Mouse (Mus musculus) heart, embryonic 11.5 days (tissue): ENCODE data around the gene Dlgap1. TPM values are rescaled to one million over a fixed set of nuclear protein-coding genes. Genes with fewer than 3 reads are reported as not detected.

Experiments
- ATAC-seq: fragments of 200-750 bp; cut with Nextera tagmentation; replicated peaks from 2 replicates; pipeline ENCODE4 v1.8.0; 2017; ENCODE audit warnings: moderate library complexity; ENCODE audit not compliant: insufficient number of reproducible peaks, low FRiP score, low TSS enrichment
- H3K27ac ChIP-seq: fragments of 300-500 bp; sonication (generic); 2 replicates; pipeline ENCODE4 v1.5.1; 2014; ENCODE audit warnings: mild to moderate bottlenecking, low read depth, low read length
- H3K27me3 ChIP-seq: fragments of 300-500 bp; sonication (generic); 2 replicates; pipeline ENCODE4 v1.6.1; 2014; ENCODE audit warnings: mild to moderate bottlenecking, low read length, mixed read lengths; ENCODE audit not compliant: control insufficient read depth, insufficient read depth
- H3K36me3 ChIP-seq: fragments of 300-500 bp; sonication (generic); 2 replicates; pipeline ENCODE4 v1.6.1; 2014; ENCODE audit warnings: mild to moderate bottlenecking, low read length, moderate library complexity, mixed read lengths; ENCODE audit not compliant: control insufficient read depth, insufficient read depth
- H3K4me1 ChIP-seq: fragments of 300-500 bp; sonication (generic); 2 replicates; pipeline ENCODE4 v1.6.1; 2014; ENCODE audit warnings: low read length; ENCODE audit not compliant: control insufficient read depth, insufficient read depth
- H3K4me2 ChIP-seq: fragments of 300-500 bp; sonication (generic); 2 replicates; pipeline ENCODE4 v1.6.1; 2014; ENCODE audit warnings: mild to moderate bottlenecking, moderate library complexity
- H3K4me3 ChIP-seq: fragments of 300-500 bp; sonication (generic); 2 replicates; pipeline ENCODE4 v1.5.1; 2014; ENCODE audit warnings: low read depth, low read length
- H3K9ac ChIP-seq: fragments of 300-500 bp; sonication (generic); 2 replicates; pipeline ENCODE4 v1.6.1; 2014; ENCODE audit warnings: mild to moderate bottlenecking, low read depth, low read length, moderate library complexity
- H3K9me3 ChIP-seq: fragments of 300-500 bp; sonication (generic); replicated peaks from 2 replicates; pipeline ENCODE4 v1.6.1; 2016; ENCODE audit warnings: low read length; ENCODE audit not compliant: control insufficient read depth
- WGBS: fragments of 180-500 bp; shearing (Covaris S2); extraction: QIAGEN DNeasy Blood & Tissue Kit; methylation state at CpG from one replicate; pipeline ENCODE4 v1.1.7; 2014; ENCODE audit not compliant: insufficient replicate concordance; 5-methylcytosine and 5-hydroxymethylcytosine counted together
- polyA plus RNA-seq: library from polyadenylated mRNA; unstranded; fragments of >200 nt; fragmentation: Nextera tagmentation; extraction: Ambion mirVana; gene quantifications from 2 replicates; pipeline ENCODE4 v1.2.1, GENCODE M21; 2014

Dlgap1 gene
- polyA plus RNA-seq, 1 experiment from 2014 or later, result 1.3 TPM

DNA sequence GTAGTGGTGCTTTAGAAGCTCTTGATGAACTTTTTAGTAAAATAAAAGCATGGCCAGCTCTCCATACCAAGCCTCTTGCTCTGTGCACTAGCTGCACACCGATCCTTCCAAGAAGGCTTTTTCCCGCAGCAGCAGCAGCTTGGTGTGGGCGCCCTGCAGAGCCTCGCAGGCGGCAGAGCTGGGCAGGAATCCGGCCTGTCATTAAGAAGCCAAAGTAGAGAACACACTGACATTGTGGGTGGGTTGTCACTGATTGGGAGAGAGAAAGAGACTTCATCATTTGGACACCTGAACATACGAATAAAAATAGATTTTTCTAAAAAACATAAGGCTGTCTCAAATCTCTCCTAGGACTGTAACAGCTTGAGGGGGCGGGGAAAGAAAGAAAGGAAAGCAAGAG is 653.6 kb downstream of the Dlgap1 start:
- 54% methylated on average over 8 of the region's 8 CpGs for WGBS
- Histone ChIP-seq H3K4me3 (no peak overlapping the region), H3K36me3 (no peaks in the 10 kb centered on the region), H3K9ac (no peak overlapping the region), H3K4me1 (no peaks in the 10 kb centered on the region), H3K27ac (no peak overlapping the region), H3K9me3 (0 out of 2 replicates have a peak, but pooled peaks cover 2% of the 10 kb centered on the region), H3K27me3 (no peaks in the 10 kb centered on the region), H3K4me2 (no peak overlapping the region)
- ATAC-seq, result no peak

DNA sequence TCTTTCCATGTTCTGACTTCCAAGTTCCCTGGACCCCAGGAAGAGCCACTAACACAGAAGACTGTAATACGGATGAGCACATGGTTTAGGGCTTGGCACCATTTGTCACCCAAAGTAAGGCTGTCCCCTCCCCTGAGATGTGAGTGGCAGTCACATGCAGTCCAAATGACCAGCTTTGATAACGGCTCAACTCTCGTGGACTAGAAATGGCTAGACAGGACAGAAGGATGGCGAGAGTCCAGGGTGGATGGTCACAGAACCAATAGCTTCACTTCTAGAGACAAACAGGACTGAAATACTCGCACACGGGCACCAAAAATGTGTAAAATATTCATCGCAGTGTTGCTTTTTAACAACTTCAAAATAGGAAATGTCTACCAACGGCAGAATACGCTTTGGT is 657.5 kb downstream of the Dlgap1 start:
- Histone ChIP-seq H3K9me3 (no peaks in the 10 kb centered on the region), H3K27me3 (no peaks in the 10 kb centered on the region), H3K4me2 (no peak overlapping the region), H3K4me3 (no peak overlapping the region), H3K4me1 (no peaks in the 10 kb centered on the region), H3K36me3 (no peaks in the 10 kb centered on the region), H3K9ac (no peak overlapping the region), H3K27ac (no peak overlapping the region)
- 86% methylated on average over 9 of the region's 9 CpGs for WGBS
- ATAC-seq, result no peak

DNA sequence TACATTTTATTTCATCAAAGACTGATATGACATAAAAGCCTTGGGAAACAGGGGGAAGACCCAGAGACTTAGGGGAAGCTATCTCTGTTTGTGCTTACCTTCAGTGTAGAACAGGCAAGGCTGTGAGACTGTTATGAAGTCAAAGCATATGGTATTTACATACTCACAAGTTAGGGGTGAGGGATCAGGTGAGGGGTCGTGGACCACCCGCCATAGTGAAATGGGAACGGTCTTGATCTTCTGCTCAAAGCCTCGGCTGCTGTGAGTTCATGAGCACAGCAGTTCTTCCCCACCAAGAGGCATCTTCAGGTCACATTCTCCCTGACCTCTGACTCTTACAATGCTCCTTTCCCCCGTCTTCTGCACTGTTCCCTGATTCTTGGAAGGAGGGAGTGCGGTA is 658.1 kb downstream of the Dlgap1 start:
- H3K4me2 ChIP-seq, result no peak overlapping the region
- H3K27me3 ChIP-seq, result no peaks in the 10 kb centered on the region
- no peaks in the 10 kb centered on the region for H3K9me3 ChIP-seq
- ATAC-seq, result no peak
- H3K4me1 ChIP-seq, result no peaks in the 10 kb centered on the region
- no peak overlapping the region for H3K4me3 ChIP-seq
- 84% methylated on average over 6 of the region's 6 CpGs for WGBS
- no peak overlapping the region for H3K27ac ChIP-seq
- no peaks in the 10 kb centered on the region for H3K36me3 ChIP-seq
- H3K9ac ChIP-seq, result no peak overlapping the region

DNA sequence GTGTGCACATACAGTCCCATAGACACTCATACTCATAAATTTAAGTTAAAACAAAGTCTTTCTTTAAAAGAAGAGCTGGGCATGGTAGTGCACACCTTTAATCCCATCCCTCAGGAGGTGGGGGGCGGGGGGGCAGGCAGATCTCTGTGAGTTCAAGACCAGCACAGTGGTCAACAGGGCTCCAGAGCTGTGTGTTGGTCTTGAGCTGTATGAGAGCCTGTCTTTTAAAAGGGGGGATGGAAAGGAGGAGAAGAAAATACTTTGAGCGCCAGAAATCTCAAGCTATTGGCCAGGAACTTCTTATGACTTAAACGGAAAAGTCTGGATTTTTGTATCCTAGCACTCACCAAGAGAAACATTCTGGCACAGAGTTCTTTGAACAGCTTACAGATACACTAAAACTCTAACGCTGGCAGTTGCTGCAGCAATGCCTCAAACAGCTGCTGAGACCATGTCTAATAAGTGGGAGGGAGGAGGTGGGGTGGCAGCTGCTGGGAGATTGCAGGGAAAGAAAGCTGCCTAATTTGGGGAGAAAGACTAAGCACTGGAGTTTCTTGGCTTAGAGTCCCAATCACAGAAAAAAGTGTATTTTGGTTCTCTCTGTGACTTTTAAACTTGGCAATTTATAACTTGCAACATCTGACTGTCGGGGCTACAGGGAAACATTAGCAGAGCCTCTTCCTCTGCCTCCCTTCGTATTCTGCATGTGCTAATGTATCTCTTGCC is 660.9 kb downstream of the Dlgap1 start:
- ATAC-seq, result no peak
- Histone ChIP-seq H3K27ac (no peak overlapping the region), H3K4me3 (no peak overlapping the region), H3K4me2 (no peak overlapping the region), H3K9ac (no peak overlapping the region), H3K36me3 (no peaks in the 10 kb centered on the region), H3K9me3 (no peaks in the 10 kb centered on the region), H3K27me3 (no peaks in the 10 kb centered on the region), H3K4me1 (no peaks in the 10 kb centered on the region)
- 57% methylated on average over 6 of the region's 6 CpGs for WGBS

DNA sequence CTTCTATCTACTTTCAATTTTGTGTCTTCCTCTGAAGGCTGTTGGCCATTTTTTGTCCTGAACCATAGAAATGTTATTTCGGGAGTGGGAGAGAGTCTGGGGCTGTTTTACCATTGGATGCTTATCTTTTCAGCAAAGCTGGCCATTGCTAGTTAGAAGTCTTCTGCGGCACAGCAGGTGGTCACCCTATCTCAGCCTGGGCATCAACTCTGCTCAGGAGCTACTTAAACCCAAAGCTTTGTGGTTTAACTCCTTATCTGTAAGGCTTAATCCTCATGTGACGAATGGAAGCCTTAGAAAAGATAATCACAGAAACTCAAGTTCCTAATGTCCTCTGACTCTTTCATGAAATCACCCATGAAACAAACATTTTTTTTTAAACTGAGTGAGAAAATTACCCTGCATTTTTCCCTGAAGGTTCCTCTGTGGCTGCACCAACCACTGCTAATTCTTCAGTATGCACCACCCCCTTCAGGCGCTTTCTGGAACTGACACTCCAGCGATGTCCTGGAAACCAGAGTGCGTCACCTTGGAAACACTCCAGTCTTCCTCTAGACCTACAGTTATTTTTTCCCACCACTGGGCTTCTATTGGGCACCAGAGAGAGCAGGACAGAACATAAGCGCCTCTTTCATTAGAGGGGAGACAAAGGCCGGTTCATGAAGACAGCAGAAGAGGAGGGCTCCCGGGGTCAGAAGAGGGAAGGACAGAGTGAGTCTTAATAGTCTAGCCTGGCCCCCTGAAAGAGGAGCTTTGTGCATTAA is 664.5 kb downstream of the Dlgap1 start:
- H3K4me2 ChIP-seq, result no peak overlapping the region

DNA sequence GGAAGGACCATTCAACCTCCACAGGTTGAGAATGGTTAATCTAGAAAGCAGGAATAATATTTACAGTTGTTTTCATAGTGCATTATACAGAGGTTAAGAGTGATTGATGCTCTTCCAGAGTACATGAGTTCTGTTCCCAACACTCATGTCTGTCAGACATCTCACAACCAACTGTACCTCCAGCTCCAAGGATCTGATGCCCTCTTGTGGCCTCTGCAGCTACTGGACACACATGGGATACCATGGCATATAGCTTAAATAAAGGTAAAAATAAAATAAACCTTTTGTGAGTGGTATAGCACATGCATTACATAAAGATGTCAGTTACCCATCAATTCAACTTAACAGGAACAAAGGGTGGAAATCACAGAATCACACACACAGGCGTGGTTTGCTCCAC is 674.3 kb downstream of the Dlgap1 start:
- Histone ChIP-seq H3K4me3 (no peak overlapping the region), H3K9me3 (no peaks in the 10 kb centered on the region), H3K27ac (no peak overlapping the region), H3K36me3 (no peaks in the 10 kb centered on the region), H3K27me3 (no peaks in the 10 kb centered on the region), H3K4me1 (no peaks in the 10 kb centered on the region), H3K9ac (no peak overlapping the region), H3K4me2 (no peak overlapping the region)
- no peak for ATAC-seq
- 78% methylated on average over 1 of the region's 1 CpGs for WGBS

More for the DNA sequence above, 664.5 kb downstream of the Dlgap1 start:
- Histone ChIP-seq H3K36me3 (no peaks in the 10 kb centered on the region), H3K9me3 (no peaks in the 10 kb centered on the region), H3K4me3 (no peak overlapping the region), H3K27me3 (no peaks in the 10 kb centered on the region), H3K27ac (no peak overlapping the region), H3K9ac (no peak overlapping the region), H3K4me1 (no peaks in the 10 kb centered on the region)
- peak; percentile 57; the same call in 1 of the 2 replicates for ATAC-seq
- WGBS, result 14% methylated on average over 9 of the region's 9 CpGs

DNA sequence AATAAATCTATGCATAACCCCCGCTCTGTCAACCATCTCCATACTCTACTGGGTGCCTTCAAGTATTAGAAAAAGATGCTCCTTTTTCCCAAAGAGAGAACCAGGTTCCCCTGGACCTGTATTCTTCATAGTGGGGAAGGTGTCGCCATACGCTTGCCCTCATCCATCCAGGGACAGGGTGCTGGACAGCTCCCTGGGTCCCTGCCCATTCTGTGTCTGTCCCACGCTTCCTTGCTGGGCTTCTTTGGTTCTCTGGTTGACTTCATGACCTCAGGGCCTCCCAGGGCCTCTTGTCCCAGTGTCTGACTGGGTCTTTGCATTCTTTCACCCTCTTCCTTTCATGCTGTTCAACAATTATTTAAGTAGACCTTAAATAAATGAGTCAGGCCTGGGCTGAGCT is 677.8 kb downstream of the Dlgap1 start:
- 0 out of 2 replicates have a peak, but pooled peaks cover 5% of the 10 kb centered on the region for H3K9me3 ChIP-seq
- no peak overlapping the region for H3K9ac ChIP-seq
- no peak overlapping the region for H3K4me3 ChIP-seq
- H3K4me1 ChIP-seq, result no peaks in the 10 kb centered on the region
- no peak overlapping the region for H3K27ac ChIP-seq
- 47% methylated on average over 4 of the region's 4 CpGs for WGBS
- H3K36me3 ChIP-seq, result no peaks in the 10 kb centered on the region
- no peak for ATAC-seq
- H3K4me2 ChIP-seq, result no peak overlapping the region
- no peaks in the 10 kb centered on the region for H3K27me3 ChIP-seq

DNA sequence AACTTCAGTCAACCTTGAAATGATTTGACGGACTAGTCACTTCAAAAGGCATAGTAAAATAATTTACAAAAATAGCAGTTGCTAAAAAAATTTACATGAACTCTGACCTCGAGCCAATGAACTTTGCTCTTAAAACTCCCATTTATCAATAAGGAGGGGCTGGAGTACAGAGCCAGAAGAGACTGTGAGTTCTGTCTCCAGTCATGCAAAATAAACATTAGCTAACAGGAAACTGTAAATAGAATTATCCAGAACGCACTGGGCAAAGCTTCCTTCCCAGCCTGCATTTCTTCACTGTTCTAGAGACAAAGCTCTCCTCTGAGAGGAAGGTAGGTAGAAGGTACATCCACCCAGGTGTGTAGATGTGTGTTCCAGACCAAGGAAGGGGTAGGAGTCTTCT is 692.5 kb downstream of the Dlgap1 start:
- no peaks in the 10 kb centered on the region for H3K4me1 ChIP-seq
- no peaks in the 10 kb centered on the region for H3K27me3 ChIP-seq
- ATAC-seq, result no peak
- H3K27ac ChIP-seq, result no peak overlapping the region
- no peak overlapping the region for H3K4me3 ChIP-seq
- 59% methylated on average over 3 of the region's 3 CpGs for WGBS
- no peaks in the 10 kb centered on the region for H3K9me3 ChIP-seq
- no peak overlapping the region for H3K4me2 ChIP-seq
- no peak overlapping the region for H3K9ac ChIP-seq
- no peaks in the 10 kb centered on the region for H3K36me3 ChIP-seq
